Mouse (Mus musculus): ENCODE data around the gene Yif1b. TPM values are rescaled to one million over a fixed set of nuclear protein-coding genes. Genes with fewer than 3 reads are reported as not detected.

Yif1b gene
- polyA plus RNA-seq, 2 experiments, result 24.4 to 44.5 TPM

- no peak for DNase-seq (ENCODE audit: low read depth in 3 of 3, low spot score in 3 of 3)
- Histone ChIP-seq H3K9me3 (ENCODE audit: control insufficient read depth, low read length) (no peaks in the 10 kb centered on the region), H3K9ac (replicated peaks) (no peak within 1 kb of the TSS), H3K4me3 (ENCODE audit: insufficient read depth in 1 of 2, low read depth in 2 of 2, low read length in 2 of 2) (peak within 1 kb of the TSS; percentile 36 to 58), H3K36me3 (replicated peaks; ENCODE audit: control insufficient read depth, insufficient read depth, low read depth) (no peaks in the 10 kb centered on the region), H3K27ac (no peak within 1 kb of the TSS), H3K27me3 (ENCODE audit: control insufficient read depth, insufficient read depth, low read length) (peaks cover 6% of the 10 kb centered on the region; the same call in 1 of the 2 replicates), H3K4me2 (ENCODE audit: low read depth) (peak within 1 kb of the TSS; percentile 83), H3K4me1 (replicated peaks; ENCODE audit: control insufficient read depth in 2 of 2, insufficient read depth in 2 of 2, low read length in 1 of 2) (peaks cover 0 to 7% of the 10 kb centered on the region in 2 experiments; a peak in 1 of 4 replicates)
- peak; percentile 51; the same call in 1 of the 2 replicates for ATAC-seq (ENCODE audit: insufficient read depth)
- WGBS (ENCODE audit: insufficient replicate concordance), result 2% methylated on average over 59 of the region's 59 CpGs
- no peak for TF ChIP-seq EP300 (IDR thresholded peaks at IDR 0.05; ENCODE audit: low read depth)
- TF ChIP-seq CTCF (IDR thresholded peaks at IDR 0.05; ENCODE audit: low read depth), result peak; percentile 89
Measured at GRCm38 (mm10) chr7:29288942-29289638, 51.0 kb downstream of the Yif1b start, which contains the start of gene Ppp1r14a. Gene Ppp1r14a (plus strand): TSS chr7:29289308.

DNA sequence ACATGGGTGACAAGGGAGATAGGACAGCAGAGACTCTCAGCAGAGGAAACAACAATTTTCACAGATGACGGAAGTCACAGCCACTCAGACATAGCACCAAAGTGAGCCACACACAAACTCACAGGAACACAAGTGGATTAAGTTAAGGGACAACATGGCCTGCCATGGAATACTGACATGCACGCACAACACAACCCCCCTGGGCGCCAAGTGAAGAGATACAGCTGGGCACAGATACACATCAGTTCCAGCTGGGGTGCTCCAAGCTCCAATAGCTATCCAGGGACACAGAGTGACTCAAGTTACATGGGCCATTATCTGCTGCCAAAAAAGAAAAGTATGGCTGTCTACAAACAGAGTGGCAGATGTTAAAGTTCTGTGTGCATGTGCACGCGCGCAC lies 51.7 kb downstream of the Yif1b start:
- TF ChIP-seq EP300 (IDR thresholded peaks at IDR 0.05; ENCODE audit: low read depth), result no peak
- TF ChIP-seq CTCF (IDR thresholded peaks at IDR 0.05; ENCODE audit: low read depth), result no peak
- H3K36me3 ChIP-seq (replicated peaks; ENCODE audit: control insufficient read depth, insufficient read depth, low read depth), result no peaks in the 10 kb centered on the region
- WGBS (ENCODE audit: insufficient replicate concordance), result 79% methylated on average over 6 of the region's 6 CpGs
- no peak overlapping the region for H3K9ac ChIP-seq (replicated peaks)
- no peak for DNase-seq (ENCODE audit: low read depth in 3 of 3, low spot score in 3 of 3)
- H3K9me3 ChIP-seq (ENCODE audit: control insufficient read depth, low read length), result no peaks in the 10 kb centered on the region
- H3K27me3 ChIP-seq (ENCODE audit: control insufficient read depth, insufficient read depth, low read length), result peaks cover 6% of the 10 kb centered on the region; the same call in 1 of the 2 replicates
- no peak overlapping the region for H3K4me2 ChIP-seq (ENCODE audit: low read depth)
- ATAC-seq (ENCODE audit: insufficient read depth), result no peak
- H3K4me1 ChIP-seq (replicated peaks; ENCODE audit: control insufficient read depth in 2 of 2, insufficient read depth in 2 of 2, low read length in 1 of 2), result peaks cover 0 to 7% of the 10 kb centered on the region in 2 experiments; a peak in 1 of 4 replicates
- no peak overlapping the region for H3K27ac ChIP-seq
- no peak overlapping the region for H3K4me3 ChIP-seq (ENCODE audit: insufficient read depth in 1 of 2, low read depth in 2 of 2, low read length in 2 of 2)

- 56% methylated on average over 11 of the region's 11 CpGs for WGBS (ENCODE audit: insufficient replicate concordance)
- TF ChIP-seq EP300 (IDR thresholded peaks at IDR 0.05; ENCODE audit: low read depth), result no peak
- no peak for TF ChIP-seq CTCF (IDR thresholded peaks at IDR 0.05; ENCODE audit: low read depth)
- no peak overlapping the region for H3K4me3 ChIP-seq (ENCODE audit: insufficient read depth in 1 of 2, low read depth in 2 of 2, low read length in 2 of 2)
- H3K4me1 ChIP-seq (replicated peaks; ENCODE audit: control insufficient read depth in 2 of 2, insufficient read depth in 2 of 2, low read length in 1 of 2), result peaks cover 0 to 7% of the 10 kb centered on the region in 2 experiments; a peak in 1 of 4 replicates
- no peak overlapping the region for H3K9ac ChIP-seq (replicated peaks)
- H3K27me3 ChIP-seq (ENCODE audit: control insufficient read depth, insufficient read depth, low read length), result peaks cover 6% of the 10 kb centered on the region; the same call in 1 of the 2 replicates
- H3K36me3 ChIP-seq (replicated peaks; ENCODE audit: control insufficient read depth, insufficient read depth, low read depth), result no peaks in the 10 kb centered on the region
- no peaks in the 10 kb centered on the region for H3K9me3 ChIP-seq (ENCODE audit: control insufficient read depth, low read length)
- no peak for DNase-seq (ENCODE audit: low read depth in 3 of 3, low spot score in 3 of 3)
- no peak for ATAC-seq (ENCODE audit: insufficient read depth)
- H3K4me2 ChIP-seq (ENCODE audit: low read depth), result no peak overlapping the region
- no peak overlapping the region for H3K27ac ChIP-seq
Measured at GRCm38 (mm10) chr7:29290691-29291485, 52.8 kb downstream of the Yif1b start.

GRCm38 (mm10) chr7:29291616-29292457 lies 53.7 kb downstream of the Yif1b start:
- ATAC-seq (ENCODE audit: insufficient read depth) (no peak), DNase-seq (ENCODE audit: low read depth in 3 of 3, low spot score in 3 of 3) (no peak)
- WGBS (ENCODE audit: insufficient replicate concordance), result 40% methylated on average over 7 of the region's 7 CpGs
- Histone ChIP-seq H3K9me3 (ENCODE audit: control insufficient read depth, low read length) (no peaks in the 10 kb centered on the region), H3K36me3 (replicated peaks; ENCODE audit: control insufficient read depth, insufficient read depth, low read depth) (no peaks in the 10 kb centered on the region), H3K4me3 (ENCODE audit: insufficient read depth in 1 of 2, low read depth in 2 of 2, low read length in 2 of 2) (no peak overlapping the region), H3K27ac (no peak overlapping the region), H3K4me2 (ENCODE audit: low read depth) (no peak overlapping the region), H3K9ac (replicated peaks) (no peak overlapping the region), H3K4me1 (replicated peaks; ENCODE audit: control insufficient read depth in 2 of 2, insufficient read depth in 2 of 2, low read length in 1 of 2) (peaks cover 0 to 7% of the 10 kb centered on the region in 2 experiments; a peak in 1 of 4 replicates), H3K27me3 (ENCODE audit: control insufficient read depth, insufficient read depth, low read length) (peaks cover 6% of the 10 kb centered on the region; the same call in 1 of the 2 replicates)
- TF ChIP-seq CTCF (IDR thresholded peaks at IDR 0.05; ENCODE audit: low read depth), result no peak
- no peak for TF ChIP-seq EP300 (IDR thresholded peaks at IDR 0.05; ENCODE audit: low read depth)

All from liver, embryonic 14.5 days (tissue).